In genomic region chr4:44577293-44577692, GRCm38 (mm10) we compare ENCODE assay signal across 10 mouse cellular contexts.
A peak's percentile ranks its signal among the peaks of the same experiment; 100 is the strongest.
DNase-seq lines count a peak whose midpoint lies in the region; ATAC-seq and TF ChIP-seq lines count a peak whose summit lies in the region.
"Had no signal": no experiment of that assay in that cellular context is flagged by ENCODE, and none has a peak within 500 bp of the region (broad histone marks: within the 10 kb centered on the region; RNA-seq: fewer than 3 reads in every experiment).

No protein-coding gene starts in this region.

- H3K9ac ChIP-seq in intestine, embryonic 14.5 days (ENCODE audit: low read length), result no peak overlapping the region
- H3K9ac ChIP-seq in intestine, embryonic 16.5 days (ENCODE audit: low read depth, low read length), result no peak overlapping the region
- H3K9ac ChIP-seq: embryonic facial prominence, embryonic 15.5 days; limb, embryonic 13.5 days had no signal

- H3K9me3 ChIP-seq in intestine, embryonic 14.5 days (ENCODE audit: control insufficient read depth, low read length), result no peaks in the 10 kb centered on the region
- H3K9me3 ChIP-seq in intestine, embryonic 16.5 days (ENCODE audit: control insufficient read depth, low read length), result no peaks in the 10 kb centered on the region
- H3K9me3 ChIP-seq: embryonic facial prominence, embryonic 15.5 days; limb, embryonic 13.5 days had no signal

- no peaks in the 10 kb centered on the region for H3K4me1 ChIP-seq in intestine, embryonic 14.5 days (replicated peaks; ENCODE audit: control insufficient read depth, insufficient read depth, low read length)
- no peaks in the 10 kb centered on the region for H3K4me1 ChIP-seq in intestine, embryonic 16.5 days (ENCODE audit: control insufficient read depth, insufficient read depth, low read length)
- H3K4me1 ChIP-seq: embryonic facial prominence, embryonic 15.5 days; limb, embryonic 13.5 days had no signal

- H3K79me3 ChIP-seq in C2C12 (ENCODE audit: low read depth), result no peaks in the 10 kb centered on the region

- no peaks in the 10 kb centered on the region for H3K36me3 ChIP-seq in intestine, embryonic 14.5 days (ENCODE audit: control insufficient read depth, insufficient read depth, low read length)
- no peaks in the 10 kb centered on the region for H3K36me3 ChIP-seq in intestine, embryonic 16.5 days (ENCODE audit: control insufficient read depth, insufficient read depth, low read length)
- H3K36me3 ChIP-seq in C2C12 (ENCODE audit: control insufficient read depth, insufficient read depth), result no peaks in the 10 kb centered on the region
- H3K36me3 ChIP-seq: embryonic facial prominence, embryonic 15.5 days; limb, embryonic 13.5 days had no signal

- no peaks in the 10 kb centered on the region for H3K27me3 ChIP-seq in intestine, embryonic 14.5 days (replicated peaks; ENCODE audit: control insufficient read depth, insufficient read depth, low read length)
- no peaks in the 10 kb centered on the region for H3K27me3 ChIP-seq in intestine, embryonic 16.5 days (replicated peaks; ENCODE audit: control insufficient read depth, insufficient read depth, low read length)
- H3K27me3 ChIP-seq in C2C12 (ENCODE audit: control insufficient read depth, insufficient read depth, insufficient read length), result peaks cover 10% of the 10 kb centered on the region

- DNase-seq in intestine, embryonic 14.5 days (ENCODE audit: low spot score), result peak; percentile 68
- peak; percentile 57 for DNase-seq in NIH3T3 (ENCODE audit: low read depth)
- peak; percentile 84 for DNase-seq in embryo, embryonic 10 days (ENCODE audit: low spot score)
- peak; percentile 60 to 71 for DNase-seq in layer of hippocampus, postnatal 10 days (ENCODE audit: low spot score in 2 of 2)
- peak; percentile 30 for DNase-seq in retina, postnatal 7 days (ENCODE audit: low read depth, low spot score)

- no peak overlapping the region for H3K27ac ChIP-seq in intestine, embryonic 14.5 days (ENCODE audit: low read depth)
- H3K27ac ChIP-seq in intestine, embryonic 16.5 days (ENCODE audit: low read length), result no peak overlapping the region
- H3K27ac ChIP-seq: embryonic facial prominence, embryonic 15.5 days; limb, embryonic 13.5 days had no signal

- no peak overlapping the region for H3K4me2 ChIP-seq in intestine, embryonic 14.5 days (ENCODE audit: low read length)
- H3K4me2 ChIP-seq in intestine, embryonic 16.5 days (ENCODE audit: low read depth, low read length), result no peak overlapping the region
- H3K4me2 ChIP-seq: embryonic facial prominence, embryonic 15.5 days; limb, embryonic 13.5 days had no signal

- TF ChIP-seq CTCF in C2C12 (IDR thresholded peaks at IDR 0.05; ENCODE audit: control insufficient read depth, insufficient read depth, insufficient read length), result peak; percentile 4

- H3K79me2 ChIP-seq in C2C12 (ENCODE audit: control insufficient read depth, insufficient read depth), result no peaks in the 10 kb centered on the region

- 45% methylated on average over 5 of the region's 5 CpGs for WGBS in intestine, embryonic 14.5 days
- 45% methylated on average over 5 of the region's 5 CpGs for WGBS in intestine, embryonic 16.5 days

- H3ac ChIP-seq in C2C12 (ENCODE audit: control insufficient read depth, insufficient read length, low read depth), result no peak overlapping the region

- H3K4me3 ChIP-seq in intestine, embryonic 14.5 days (ENCODE audit: low read depth, low read length), result no peak overlapping the region
- H3K4me3 ChIP-seq in intestine, embryonic 16.5 days (ENCODE audit: low read length), result no peak overlapping the region
- no peak overlapping the region for H3K4me3 ChIP-seq in C2C12 (ENCODE audit: insufficient read depth, poor library complexity, severe bottlenecking)
- H3K4me3 ChIP-seq: embryonic facial prominence, embryonic 15.5 days; limb, embryonic 13.5 days had no signal

- no peak for ATAC-seq in intestine, embryonic 14.5 days (replicated peaks; ENCODE audit: low FRiP score, low TSS enrichment, low read depth)
- ATAC-seq in intestine, embryonic 16.5 days, result no peak
- no peak for ATAC-seq in megakaryocyte-erythroid progenitor cell, adult 5-6 weeks (replicated peaks; ENCODE audit: low FRiP score, low TSS enrichment, poor library complexity, severe bottlenecking)

TF ChIP-seq in C2C12, 6 proteins besides CTCF, POLR2A, EP300 and RAD21:
- TF ChIP-seq MYOD1 (IDR thresholded peaks at IDR 0.05; ENCODE audit: control insufficient read depth, insufficient read length, low read depth), result no peak
- no peak for TF ChIP-seq MYOG (IDR thresholded peaks at IDR 0.05; ENCODE audit: control insufficient read depth, extremely low read depth, insufficient read length)
- no peak for TF ChIP-seq MAX (IDR thresholded peaks at IDR 0.05)

Comparison
In these comparisons a context has a peak if more than half of its experiments do, and no peak if none do; other contexts are left out.
1. DNase-seq: peak in every context shown above with its lines; median percentile 84 in embryo, embryonic 10 days; 68 in intestine, embryonic 14.5 days; 66 in layer of hippocampus, postnatal 10 days; 57 in NIH3T3; 30 in retina, postnatal 7 days.